Mouse (Mus musculus) heart, postnatal 0 days (tissue): ENCODE measurements at regions not wholly inside any gene's neighbourhood (a gene's known extent, or its start where the extent isn't known, plus 50 kb on each side); places are given as distances from the start of the nearest gene placed in this dataset.

Experiments used
- ATAC-seq: fragments of 200-750 bp; cut with Nextera tagmentation; 2 replicates; pipeline ENCODE4 v1.8.0; 2017; ENCODE audit warnings: low read depth, moderate number of reproducible peaks, moderate library complexity; ENCODE audit not compliant: insufficient read depth
- DNase-seq: peaks from one replicate; pipeline ENCODE4 v3.0.0-alpha.2; 2016; ENCODE audit warnings: low spot score
- H3K27ac ChIP-seq: fragments of 300-500 bp; sonication (generic); 2 replicates; pipeline ENCODE4 v1.5.1; 2014; ENCODE audit warnings: low read depth, mild to moderate bottlenecking
- H3K27me3 ChIP-seq: fragments of 300-500 bp; sonication (generic); 2 replicates; pipeline ENCODE4 v1.6.1; 2014; ENCODE audit warnings: low read length, mixed read lengths; ENCODE audit not compliant: control insufficient read depth, insufficient read depth
- H3K36me3 ChIP-seq: fragments of 300-500 bp; sonication (generic); replicated peaks from 2 replicates; pipeline ENCODE4 v1.6.1; 2014; ENCODE audit warnings: low read length, mixed read lengths; ENCODE audit not compliant: control insufficient read depth, insufficient read depth
- H3K4me1 ChIP-seq: fragments of 300-500 bp; sonication (generic); 2 replicates; pipeline ENCODE4 v1.6.1; 2014; ENCODE audit warnings: antibody characterized with exemption; ENCODE audit not compliant: control insufficient read depth, insufficient read depth
- H3K4me2 ChIP-seq: fragments of 300-500 bp; sonication (generic); 2 replicates; pipeline ENCODE4 v1.6.1; 2014; ENCODE audit warnings: low read depth, mild to moderate bottlenecking, low read length, moderate library complexity
- H3K4me3 ChIP-seq: fragments of 300-500 bp; sonication (generic); 2 replicates; pipeline ENCODE4 v1.5.1; 2014; ENCODE audit warnings: low read depth, low read length
- H3K9ac ChIP-seq: fragments of 300-500 bp; sonication (generic); replicated peaks from 2 replicates; pipeline ENCODE4 v1.6.1; 2014; ENCODE audit warnings: low read depth, low read length, mixed read lengths
- H3K9me3 ChIP-seq: fragments of 300-500 bp; sonication (generic); replicated peaks from 2 replicates; pipeline ENCODE4 v1.6.1; 2016; ENCODE audit warnings: low read length; ENCODE audit not compliant: control insufficient read depth
- CTCF ChIP-seq: IDR thresholded peaks from 2 replicates; pipeline ENCODE4 v1.5.1; 2016; ENCODE audit warnings: antibody characterized with exemption, control low read depth, low read depth
- EP300 ChIP-seq: IDR thresholded peaks from 2 replicates; pipeline ENCODE4 v1.6.1; 2016; ENCODE audit warnings: antibody characterized with exemption, low read depth
- WGBS: fragments of 180-500 bp; shearing (Covaris S2); extraction: QIAGEN DNeasy Blood & Tissue Kit; methylation state at CpG from one replicate; pipeline ENCODE4 v1.1.7; 2014; 5-methylcytosine and 5-hydroxymethylcytosine counted together

DNA sequence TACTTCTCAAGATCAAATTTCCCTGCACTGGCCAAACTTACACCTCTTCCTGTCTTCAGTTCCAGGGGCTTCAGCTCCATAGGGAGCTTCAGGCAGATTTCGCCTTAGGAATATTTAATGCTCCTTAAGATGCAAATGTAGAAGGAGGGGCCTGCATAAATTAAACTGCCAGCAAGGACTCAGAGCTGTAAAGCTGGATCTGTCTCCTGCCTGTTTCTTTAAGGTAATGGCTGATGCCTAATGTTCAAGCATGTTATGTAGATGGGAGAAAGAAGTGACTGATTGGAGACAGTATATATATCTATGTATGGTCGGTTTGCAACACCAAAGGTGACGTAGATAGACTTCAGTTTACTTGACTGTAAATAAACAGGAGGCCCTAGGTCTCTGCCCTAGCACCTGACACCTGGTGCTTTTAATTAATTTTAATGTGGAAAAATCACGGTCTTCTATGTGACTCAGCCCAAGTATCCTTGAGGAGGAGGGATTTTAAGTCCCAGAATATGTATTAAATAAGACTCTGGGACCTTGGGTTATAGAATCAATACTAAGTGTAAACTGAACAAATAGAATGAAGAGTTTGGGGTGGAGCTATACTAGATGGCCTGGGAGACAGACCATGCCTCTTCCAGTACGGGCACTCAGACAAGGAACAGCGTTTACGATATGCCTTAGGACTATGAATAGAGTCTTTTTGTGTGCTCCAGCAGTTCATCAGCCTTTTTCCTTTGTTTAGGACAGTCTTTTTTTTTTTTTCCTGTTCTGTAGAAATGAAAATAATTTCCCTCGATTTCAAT is 651.7 kb upstream of the Lmcd1 start:
- ATAC-seq (no peak), DNase-seq (no peak)
- no peak overlapping the region for H3K9ac ChIP-seq
- H3K4me1 ChIP-seq: no peaks in the 10 kb centered on the region
- H3K9me3 ChIP-seq: no peaks in the 10 kb centered on the region
- H3K4me3 ChIP-seq: no peak overlapping the region
- WGBS: 67% methylated on average over 8 of the region's 8 CpGs
- H3K36me3 ChIP-seq: no peaks in the 10 kb centered on the region
- no peak overlapping the region for H3K4me2 ChIP-seq
- no peak overlapping the region for H3K27ac ChIP-seq
- TF ChIP-seq EP300: no peak
- no peak for TF ChIP-seq CTCF
- H3K27me3 ChIP-seq: no peaks in the 10 kb centered on the region

- DNase-seq (no peak), ATAC-seq (no peak)
- 64% methylated on average over 7 of the region's 7 CpGs for WGBS
- no peak for TF ChIP-seq EP300
- TF ChIP-seq CTCF: no peak
- no peaks in the 10 kb centered on the region for H3K4me1 ChIP-seq
- no peaks in the 10 kb centered on the region for H3K36me3 ChIP-seq
- H3K27me3 ChIP-seq: no peaks in the 10 kb centered on the region
- no peak overlapping the region for H3K9ac ChIP-seq
- no peaks in the 10 kb centered on the region for H3K9me3 ChIP-seq
- H3K4me2 ChIP-seq: no peak overlapping the region
- H3K27ac ChIP-seq: no peak overlapping the region
- no peak overlapping the region for H3K4me3 ChIP-seq
These were observed 650.9 kb upstream of the Lmcd1 start for GRCm38 (mm10) chr6:111622481-111623139.

GRCm38 (mm10) chr6:111623140-111623497 is 650.4 kb upstream of the Lmcd1 start:
- DNase-seq (no peak), ATAC-seq (no peak)
- 80% methylated on average over 4 of the region's 4 CpGs for WGBS
- no peaks in the 10 kb centered on the region for H3K4me1 ChIP-seq
- H3K4me2 ChIP-seq: no peak overlapping the region
- H3K27ac ChIP-seq: no peak overlapping the region
- TF ChIP-seq CTCF (no peak), EP300 (no peak)
- H3K9ac ChIP-seq: no peak overlapping the region
- H3K27me3 ChIP-seq: no peaks in the 10 kb centered on the region
- H3K9me3 ChIP-seq: no peaks in the 10 kb centered on the region
- no peak overlapping the region for H3K4me3 ChIP-seq
- no peaks in the 10 kb centered on the region for H3K36me3 ChIP-seq

DNA sequence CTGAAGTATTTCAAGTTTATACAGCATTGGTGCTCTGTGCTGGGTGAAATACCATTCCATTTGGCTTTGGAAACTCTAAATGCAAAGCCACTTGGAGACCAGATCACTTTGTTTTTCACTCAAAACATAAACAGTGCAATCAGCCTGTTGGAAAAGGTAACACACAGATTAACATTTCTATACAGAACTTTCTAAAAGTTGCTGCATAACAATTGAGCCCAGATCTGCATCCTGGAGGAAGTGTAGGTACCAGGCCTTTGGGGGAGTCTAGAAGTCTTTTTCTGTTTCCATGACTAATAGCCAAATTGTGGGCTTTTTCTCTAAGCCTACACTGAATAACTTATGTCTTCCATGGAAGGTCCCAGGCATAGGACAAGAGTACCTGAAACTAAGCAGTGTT is 648.1 kb upstream of the Lmcd1 start:
- Histone ChIP-seq H3K4me2 (no peak overlapping the region), H3K36me3 (no peaks in the 10 kb centered on the region), H3K4me3 (no peak overlapping the region), H3K27ac (no peak overlapping the region), H3K27me3 (no peaks in the 10 kb centered on the region), H3K9me3 (no peaks in the 10 kb centered on the region), H3K4me1 (no peaks in the 10 kb centered on the region), H3K9ac (no peak overlapping the region)
- ATAC-seq (no peak), DNase-seq (no peak)
- no peak for TF ChIP-seq EP300

- WGBS: 93% methylated on average over 3 of the region's 3 CpGs
These were observed 620.8 kb upstream of the Lmcd1 start for GRCm38 (mm10) chr6:111652736-111653135.

More at GRCm38 (mm10) chr6:111652736-111653135, 620.8 kb upstream of the Lmcd1 start:
- no peak for DNase-seq
- no peak for ATAC-seq
- no peaks in the 10 kb centered on the region for H3K27me3 ChIP-seq
- H3K4me3 ChIP-seq: no peak overlapping the region
- no peak overlapping the region for H3K27ac ChIP-seq
- H3K9me3 ChIP-seq: no peaks in the 10 kb centered on the region
- no peak overlapping the region for H3K4me2 ChIP-seq
- no peak overlapping the region for H3K9ac ChIP-seq
- no peaks in the 10 kb centered on the region for H3K4me1 ChIP-seq
- no peaks in the 10 kb centered on the region for H3K36me3 ChIP-seq
- TF ChIP-seq EP300: no peak
- TF ChIP-seq CTCF: no peak
